Mouse (Mus musculus): ENCODE data around the gene Hoxb7. TPM values are rescaled to one million over a fixed set of nuclear protein-coding genes. Genes with fewer than 3 reads are reported as not detected.
A peak's percentile ranks its signal among the peaks of the same experiment; 100 is the strongest.

The Hoxb7 gene
- polyA plus RNA-seq, 1 experiment: not detected

GRCm38 (mm10) chr11:96284041-96284749 lies 2.2 kb upstream of the Hoxb7 start:
- DNase-seq (ENCODE audit: extremely low spot score in 1 of 2, low spot score in 1 of 2): no peak

- DNase-seq (ENCODE audit: extremely low spot score in 1 of 2, low spot score in 1 of 2): no peak
Observed at GRCm38 (mm10) chr11:96284774-96285734, 1.4 kb upstream of the Hoxb7 start.

GRCm38 (mm10) chr11:96286739-96287385 lies 439 bp downstream of the Hoxb7 start:
- DNase-seq (ENCODE audit: extremely low spot score in 1 of 2, low spot score in 1 of 2): no peak

- no peak for DNase-seq (ENCODE audit: extremely low spot score in 1 of 2, low spot score in 1 of 2)
Observed at GRCm38 (mm10) chr11:96287411-96287810, 988 bp downstream of the Hoxb7 start.

GRCm38 (mm10) chr11:96288455-96289221 lies 2.2 kb downstream of the Hoxb7 start:
- DNase-seq (ENCODE audit: extremely low spot score in 1 of 2, low spot score in 1 of 2): no peak

- no peak for DNase-seq (ENCODE audit: extremely low spot score in 1 of 2, low spot score in 1 of 2)
Observed at GRCm38 (mm10) chr11:96289293-96289692, 2.9 kb downstream of the Hoxb7 start.

GRCm38 (mm10) chr11:96289837-96290236 lies 3.4 kb downstream of the Hoxb7 start:
- DNase-seq (ENCODE audit: extremely low spot score in 1 of 2, low spot score in 1 of 2): no peak

- no peak for DNase-seq (ENCODE audit: extremely low spot score in 1 of 2, low spot score in 1 of 2)
Observed at GRCm38 (mm10) chr11:96290705-96291355, 4.4 kb downstream of the Hoxb7 start.

GRCm38 (mm10) chr11:96291681-96292564 lies 5.5 kb downstream of the Hoxb7 start, which contains the start of gene Hoxb6:
TSS of gene Hoxb6 (plus strand) at chr11:96292476.
- DNase-seq (ENCODE audit: extremely low spot score in 1 of 2, low spot score in 1 of 2): no peak

- DNase-seq (ENCODE audit: extremely low spot score in 1 of 2, low spot score in 1 of 2): no peak
Observed at GRCm38 (mm10) chr11:96292565-96293301, 6.3 kb downstream of the Hoxb7 start.

GRCm38 (mm10) chr11:96293302-96293921 lies 7.0 kb downstream of the Hoxb7 start:
- no peak for DNase-seq (ENCODE audit: extremely low spot score in 1 of 2, low spot score in 1 of 2)

GRCm38 (mm10) chr11:96294245-96295091 lies 8.0 kb downstream of the Hoxb7 start:
- DNase-seq (ENCODE audit: extremely low spot score in 1 of 2, low spot score in 1 of 2): peak in 1 of 2 experiments; percentile 65

GRCm38 (mm10) chr11:96295092-96295835 lies 8.8 kb downstream of the Hoxb7 start:
- DNase-seq (ENCODE audit: extremely low spot score in 1 of 2, low spot score in 1 of 2): no peak

- DNase-seq (ENCODE audit: extremely low spot score in 1 of 2, low spot score in 1 of 2): no peak
Observed at GRCm38 (mm10) chr11:96296997-96297396, 10.6 kb downstream of the Hoxb7 start.

GRCm38 (mm10) chr11:96297428-96297827 lies 11.0 kb downstream of the Hoxb7 start:
- no peak for DNase-seq (ENCODE audit: extremely low spot score in 1 of 2, low spot score in 1 of 2)
